Mouse (Mus musculus) cerebellum, postnatal 4 days (tissue): Measurements from ENCODE around the gene 2510002D24Rik.
A peak's percentile ranks its signal among the peaks of the same experiment; 100 is the strongest.
"Not testable (repeated sequence)": the region's sequence is repeated elsewhere in the genome, so short reads cannot be mapped to it uniquely, and the experiment has no call there.

Experiments
- DNase-seq, 2 experiments: peaks; one replicate each; pipeline ENCODE4 v3.0.0; 2022; ENCODE audit warnings: low spot score in 2 of 2, mixed read lengths in 1 of 2

Gene 2510002D24Rik

DNA sequence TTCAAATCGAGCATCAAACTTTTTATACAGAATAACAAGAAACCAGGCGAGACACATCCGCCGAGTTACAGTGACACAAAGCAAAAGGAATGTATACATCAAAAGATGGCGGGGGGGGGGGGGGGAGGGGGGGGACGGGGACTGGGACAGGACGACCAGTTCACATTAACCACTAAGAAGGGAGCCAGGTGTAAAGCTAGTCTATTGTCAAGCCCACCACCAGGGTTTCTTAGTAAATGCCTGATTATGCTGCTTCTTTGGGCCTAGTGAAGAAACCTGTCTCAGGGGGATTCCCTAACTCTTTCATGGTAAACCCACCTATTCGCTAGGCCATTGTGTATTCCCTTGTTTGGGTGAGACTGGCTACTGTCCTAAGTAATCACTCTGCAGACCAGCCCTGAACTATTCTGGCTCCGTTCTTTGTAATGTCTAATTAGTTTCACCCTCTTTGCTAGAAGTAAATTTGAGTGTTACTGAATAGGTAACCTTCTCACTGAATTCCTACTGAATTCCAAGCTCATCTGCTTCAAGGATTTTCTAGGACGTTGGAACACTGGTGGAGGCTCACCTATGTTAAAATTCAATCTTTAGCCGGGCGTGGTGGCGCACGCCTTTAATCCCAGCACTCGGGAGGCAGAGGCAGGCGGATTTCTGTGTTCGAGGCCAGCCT lies 13.3 kb downstream of the 2510002D24Rik start:
- DNase-seq: not testable (repeated sequence)

DNA sequence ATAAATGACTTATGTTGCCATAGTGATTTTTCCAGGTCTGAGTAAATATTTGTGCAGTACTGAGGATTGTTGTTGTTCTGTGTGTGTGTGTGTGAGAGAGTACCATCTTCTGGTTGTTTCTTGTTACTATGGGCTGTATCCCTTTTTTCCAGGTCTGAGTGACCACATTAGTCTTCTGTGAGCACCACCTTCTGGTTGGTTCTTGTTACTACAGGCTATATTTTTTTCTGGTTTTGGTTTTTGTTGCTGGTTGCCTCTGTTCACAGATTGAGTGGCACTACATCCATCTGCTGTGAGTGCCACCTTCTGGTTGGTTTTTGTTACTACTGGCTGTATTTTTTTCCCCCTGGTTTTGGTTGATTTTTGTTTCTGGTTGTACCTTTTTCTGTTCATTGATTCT lies 22.2 kb downstream of the 2510002D24Rik start:
- DNase-seq: peak in 1 of 2 experiments; percentile 40

DNA sequence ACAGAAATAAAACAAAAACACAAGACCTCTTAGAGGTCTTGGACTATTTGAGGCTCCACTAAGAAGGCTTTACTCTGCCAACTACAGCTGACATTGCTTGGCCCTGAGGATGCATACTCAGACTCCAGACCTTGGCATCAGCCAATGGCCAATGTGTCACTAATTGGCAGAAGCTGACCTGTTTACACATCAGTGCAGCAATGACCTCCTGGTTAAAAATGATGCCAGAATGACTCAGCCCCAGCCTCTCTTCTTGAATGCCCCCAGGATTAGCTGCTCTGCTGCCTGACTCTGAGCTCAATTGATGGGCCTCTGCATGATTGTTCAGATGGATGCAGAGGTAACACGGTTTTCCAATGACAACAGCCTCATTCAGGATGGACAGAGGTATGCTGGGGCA lies 23.8 kb downstream of the 2510002D24Rik start:
- no peak for DNase-seq

DNA sequence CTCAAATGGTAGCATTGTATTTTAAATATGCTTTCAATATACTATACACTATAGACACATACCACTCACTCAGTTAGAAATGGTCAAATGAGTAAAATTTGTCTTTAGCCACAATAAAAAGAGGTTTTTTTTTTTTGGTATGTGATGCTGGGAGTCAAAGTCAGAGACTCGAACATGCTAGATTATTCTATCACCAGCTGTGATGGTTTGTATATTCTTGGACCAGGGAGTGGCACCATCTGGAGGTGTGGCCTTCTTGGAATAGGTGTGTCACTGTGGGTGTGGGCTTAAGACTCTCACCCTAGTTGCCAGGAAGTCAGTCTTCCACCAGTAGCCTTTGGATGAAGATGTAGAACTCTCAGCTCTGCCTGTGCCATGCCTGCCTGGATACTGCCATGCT lies 34.1 kb downstream of the 2510002D24Rik start:
- not testable (repeated sequence) for DNase-seq

DNA sequence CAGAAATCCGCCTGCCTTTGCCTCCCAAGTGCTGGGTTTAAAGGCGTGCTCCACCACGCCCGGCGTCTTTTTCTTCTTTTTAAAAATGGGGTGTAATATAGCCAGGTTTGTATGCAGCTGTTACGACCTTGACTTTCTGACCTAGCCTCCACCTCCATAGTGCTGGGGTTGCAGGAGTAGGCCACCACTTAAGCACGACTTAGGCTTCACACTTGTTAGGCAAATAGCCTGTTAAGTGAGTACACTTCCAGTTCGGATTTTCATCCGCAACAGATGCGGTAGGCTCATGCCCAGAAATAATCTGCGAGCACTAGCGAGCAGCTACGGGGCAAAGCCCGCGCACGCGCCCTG lies 39.7 kb downstream of the 2510002D24Rik start:
- no peak for DNase-seq

DNA sequence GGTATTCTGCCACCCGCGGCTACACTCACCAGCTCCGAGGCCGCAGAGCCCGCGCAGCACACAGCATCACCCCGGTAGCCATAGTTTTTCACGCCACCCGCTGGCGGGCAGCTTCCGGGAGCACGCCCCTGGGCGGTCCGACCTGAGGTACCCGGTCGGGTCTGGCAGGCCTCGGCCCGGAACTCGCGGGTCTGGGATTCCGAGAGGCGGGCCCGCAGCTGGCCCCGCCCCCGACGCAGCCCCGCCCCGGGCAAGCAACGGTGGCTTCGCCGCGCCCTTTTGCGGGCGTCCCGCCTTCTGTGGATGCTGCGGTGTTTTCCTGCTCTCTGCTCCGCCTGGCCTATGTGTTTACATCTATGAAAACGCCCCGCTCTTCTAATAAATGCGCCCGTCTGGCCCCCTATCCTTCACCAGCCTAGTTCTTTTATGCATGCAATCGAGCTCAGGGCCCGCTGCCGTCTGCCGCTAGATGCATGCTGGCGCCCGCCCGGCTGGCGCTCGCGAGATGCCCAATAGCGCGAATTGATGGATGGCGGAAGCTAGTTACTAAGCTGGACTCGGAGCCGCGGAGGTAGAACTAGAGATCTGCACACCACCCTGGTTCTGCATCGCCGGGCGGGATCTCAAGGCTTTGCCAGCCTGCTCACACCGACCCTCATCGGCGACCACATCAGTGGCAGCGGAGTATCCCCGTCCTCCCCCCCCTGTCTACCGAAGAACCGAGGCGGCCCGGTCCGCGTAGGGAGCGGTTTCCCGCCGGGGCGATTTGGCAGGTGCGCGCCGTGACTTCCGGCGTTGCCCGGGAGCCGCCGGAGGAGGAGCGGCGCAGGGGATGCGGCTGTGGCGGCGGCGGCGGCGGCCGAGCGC lies 40.3 kb downstream of the 2510002D24Rik start, which contains the start of the genes Mrpl40 and Hira:
TSS of gene Mrpl40 (minus strand) at position 421 of the 867 bp plus-strand sequence.
TSS of gene Hira (plus strand) at position 596 of the 867 bp plus-strand sequence.
- peak; percentile 85 to 92 for DNase-seq

DNA sequence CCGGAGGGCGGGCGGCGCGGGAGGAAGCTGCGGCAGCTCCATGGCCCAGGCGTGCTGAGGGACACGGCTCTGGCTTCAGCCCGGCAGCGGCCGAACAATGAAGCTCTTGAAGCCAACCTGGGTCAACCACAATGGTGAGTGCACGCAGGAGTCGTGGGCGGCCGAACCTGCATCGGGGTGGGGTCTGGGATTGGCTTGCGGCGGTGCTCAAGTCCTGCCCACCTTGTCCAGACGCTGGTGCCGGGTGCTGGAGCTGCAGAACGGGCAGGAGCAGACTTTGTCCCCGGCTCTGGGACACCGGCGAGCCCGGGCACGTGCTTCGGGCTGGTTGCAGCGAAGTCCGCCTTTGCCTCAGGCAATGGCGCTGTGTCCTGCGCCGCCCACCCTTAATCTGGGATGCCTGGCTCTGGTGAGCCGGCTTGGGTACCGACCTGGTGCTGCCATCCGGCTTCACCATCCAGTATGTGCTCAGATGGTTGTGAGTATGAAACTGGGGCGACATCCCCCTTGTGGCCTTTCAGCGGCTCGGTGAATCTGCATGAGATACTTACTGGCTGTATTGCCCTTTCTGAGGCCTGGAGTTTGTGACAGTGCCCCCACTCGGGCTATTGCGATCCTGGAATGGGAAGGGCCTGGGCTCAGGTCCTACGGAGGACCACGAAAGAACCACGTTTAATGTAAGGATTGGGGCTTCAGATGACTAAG lies 41.2 kb downstream of the 2510002D24Rik start:
- DNase-seq: peak; percentile 48 to 64

DNA sequence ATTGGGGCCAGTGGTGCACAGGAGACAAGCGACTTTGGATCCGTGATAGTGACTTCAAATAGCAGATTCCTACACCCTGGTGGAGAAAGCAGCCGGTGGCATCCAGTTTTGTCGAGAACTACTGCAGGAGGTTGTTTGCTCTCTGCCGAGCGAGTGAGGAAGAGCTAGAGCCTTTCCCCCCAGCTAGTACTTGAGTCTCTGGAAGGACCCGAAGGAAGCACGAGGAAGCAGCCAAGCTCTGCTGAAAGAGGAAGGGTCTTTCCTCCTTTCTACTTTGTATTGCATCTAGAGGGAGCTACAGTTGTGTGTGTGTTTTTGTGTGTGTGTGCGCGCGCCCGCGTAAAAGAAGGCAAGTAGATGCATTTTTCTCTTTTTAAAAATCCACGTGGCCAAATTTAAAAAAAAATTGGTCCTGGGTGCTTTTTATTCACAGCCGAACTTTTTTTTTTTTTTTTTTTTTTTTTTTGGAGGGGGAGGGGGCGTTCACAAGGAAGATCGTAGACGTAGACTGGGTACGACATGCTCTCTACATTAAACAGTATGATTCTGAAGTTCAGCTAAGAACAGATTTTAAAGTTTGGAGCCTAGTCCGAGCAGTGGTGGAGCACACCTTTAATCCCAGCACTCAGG lies 41.8 kb downstream of the 2510002D24Rik start:
- DNase-seq: no peak

DNA sequence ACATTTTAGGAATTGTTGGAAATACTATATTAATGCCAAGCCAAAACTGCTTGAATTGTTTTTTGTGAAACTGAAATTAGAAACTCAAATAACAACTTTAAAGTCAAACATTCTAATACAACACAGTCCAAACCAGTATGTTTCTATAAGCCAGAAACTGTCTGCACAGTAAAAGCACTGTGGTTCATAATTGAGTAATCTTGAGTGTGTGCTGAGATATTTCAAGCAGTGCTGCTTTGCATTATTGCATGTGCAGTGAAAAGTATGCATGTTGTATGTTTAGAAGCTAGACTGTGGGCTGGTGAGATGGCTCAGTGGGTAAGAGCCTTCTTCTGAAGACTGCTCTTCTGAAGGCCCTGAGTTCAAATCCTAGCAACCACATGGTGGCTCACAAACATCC lies 47.7 kb downstream of the 2510002D24Rik start:
- DNase-seq: no peak
